Mouse (Mus musculus) stomach, postnatal 0 days (tissue): ENCODE measurements around the gene Trak1. TPM values are rescaled to one million over a fixed set of nuclear protein-coding genes. Genes with fewer than 3 reads are reported as not detected.

Experiments used
- ATAC-seq: fragments of 200-750 bp; cut with Nextera tagmentation; 2 replicates; pipeline ENCODE4 v1.8.0; 2017; ENCODE audit not compliant: low FRiP score, low TSS enrichment
- DNase-seq: peaks from one replicate; pipeline ENCODE4 v3.0.0-alpha.2; 2016; ENCODE audit warnings: low spot score
- H3K27ac ChIP-seq: fragments of 300-500 bp; sonication (generic); replicated peaks from 2 replicates; pipeline ENCODE4 v1.5.1; 2014; ENCODE audit warnings: mild to moderate bottlenecking, control low read depth
- H3K27me3 ChIP-seq: fragments of 300-500 bp; sonication (generic); 2 replicates; pipeline ENCODE4 v1.6.1; 2014; ENCODE audit warnings: low read length; ENCODE audit not compliant: control insufficient read depth, insufficient read depth
- H3K36me3 ChIP-seq: fragments of 300-500 bp; sonication (generic); 2 replicates; pipeline ENCODE4 v1.6.1; 2014; ENCODE audit warnings: low read length, mixed read lengths; ENCODE audit not compliant: control insufficient read depth, insufficient read depth
- H3K4me1 ChIP-seq: fragments of 300-500 bp; sonication (generic); replicated peaks from 2 replicates; pipeline ENCODE4 v1.6.1; 2014; ENCODE audit warnings: antibody characterized with exemption; ENCODE audit not compliant: control insufficient read depth, insufficient read depth
- H3K4me2 ChIP-seq: fragments of 300-500 bp; sonication (generic); replicated peaks from 2 replicates; pipeline ENCODE4 v1.6.1; 2014; ENCODE audit warnings: low read depth, mild to moderate bottlenecking, control low read depth, moderate library complexity
- H3K4me3 ChIP-seq: fragments of 300-500 bp; sonication (generic); 2 replicates; pipeline ENCODE4 v1.5.1; 2014; ENCODE audit warnings: low read depth, low read length, control low read depth
- H3K9ac ChIP-seq: fragments of 300-500 bp; sonication (generic); 2 replicates; pipeline ENCODE4 v1.6.1; 2014; ENCODE audit warnings: mild to moderate bottlenecking, low read length, control low read depth, mixed read lengths
- H3K9me3 ChIP-seq: fragments of 300-500 bp; sonication (generic); 2 replicates; pipeline ENCODE4 v1.6.1; 2016; ENCODE audit warnings: low read length; ENCODE audit not compliant: control insufficient read depth
- CTCF ChIP-seq: IDR thresholded peaks from 2 replicates; pipeline ENCODE4 v1.5.1; 2016; ENCODE audit warnings: antibody characterized with exemption, low read depth, mild to moderate bottlenecking, moderate library complexity
- EP300 ChIP-seq: optimal IDR thresholded peaks from 2 replicates; pipeline ENCODE3; 2016; ENCODE audit warnings: antibody characterized with exemption
- WGBS: fragments of 180-500 bp; shearing (Covaris S2); extraction: QIAGEN DNeasy Blood & Tissue Kit; methylation state at CpG from one replicate; pipeline ENCODE4 v1.1.7; 2014; 5-methylcytosine and 5-hydroxymethylcytosine counted together
- polyA plus RNA-seq: library from polyadenylated mRNA; unstranded; fragments of >200 nt; fragmentation: Nextera tagmentation; extraction: Ambion mirVana; gene quantifications from 2 replicates; pipeline ENCODE4 v1.2.1, GENCODE M21; 2015

The Trak1 gene
- polyA plus RNA-seq, 1 experiment from 2014 or later = 24.0 TPM

- 0 out of 2 replicates have a peak overlapping the region, but pooled peaks have one; percentile 18 for H3K9ac ChIP-seq
- no peaks in the 10 kb centered on the region for H3K27me3 ChIP-seq
- H3K27ac ChIP-seq = peak overlapping the region; percentile 61
- DNase-seq (no peak), ATAC-seq (no peak)
- no peak overlapping the region for H3K4me3 ChIP-seq
- H3K9me3 ChIP-seq = no peaks in the 10 kb centered on the region
- no peak overlapping the region for H3K4me2 ChIP-seq
- H3K36me3 ChIP-seq = no peaks in the 10 kb centered on the region
- peaks cover 5% of the 10 kb centered on the region; the same call in 1 of the 2 replicates for H3K4me1 ChIP-seq
- TF ChIP-seq CTCF (no peak), EP300 (no peak)
- WGBS = 73% methylated on average over 7 of the region's 7 CpGs
Observed at GRCm38 (mm10) chr9:121398761-121399160, 101.5 kb downstream of the Trak1 start.

- WGBS = 77% methylated on average over 8 of the region's 8 CpGs
- no peak for TF ChIP-seq EP300
- no peak for TF ChIP-seq CTCF
- Histone ChIP-seq H3K9ac (no peak overlapping the region), H3K4me2 (no peak overlapping the region), H3K27me3 (no peaks in the 10 kb centered on the region), H3K27ac (no peak overlapping the region), H3K36me3 (0 out of 2 replicates have a peak, but pooled peaks cover 2% of the 10 kb centered on the region), H3K4me1 (peaks cover 4% of the 10 kb centered on the region; the same call in 1 of the 2 replicates), H3K4me3 (no peak overlapping the region), H3K9me3 (no peaks in the 10 kb centered on the region)
- DNase-seq (no peak), ATAC-seq (no peak)
Observed at GRCm38 (mm10) chr9:121400608-121401007, 103.3 kb downstream of the Trak1 start.

- TF ChIP-seq CTCF (no peak), EP300 (no peak)
- peak overlapping the region; percentile 20; the same call in 1 of the 2 replicates for H3K4me3 ChIP-seq
- H3K36me3 ChIP-seq = 0 out of 2 replicates have a peak, but pooled peaks cover 2% of the 10 kb centered on the region
- H3K4me1 ChIP-seq = no peaks in the 10 kb centered on the region; the same call in 1 of the 2 replicates
- peak overlapping the region; percentile 41 for H3K4me2 ChIP-seq
- whole genome bisulfite sequencing = 29% methylated on average over 16 of the region's 16 CpGs
- H3K9ac ChIP-seq = peak overlapping the region; percentile 35; the same call in 1 of the 2 replicates
- no peaks in the 10 kb centered on the region for H3K9me3 ChIP-seq
- ATAC-seq = peak; percentile 85
- H3K27ac ChIP-seq = peak overlapping the region; percentile 49; the same call in 1 of the 2 replicates
- DNase-seq = peak; percentile 61
- no peaks in the 10 kb centered on the region for H3K27me3 ChIP-seq
Observed at GRCm38 (mm10) chr9:121403157-121403671, 105.9 kb downstream of the Trak1 start.

GRCm38 (mm10) chr9:121403699-121404098 lies 106.4 kb downstream of the Trak1 start:
- H3K4me3 ChIP-seq = peak overlapping the region; percentile 20; the same call in 1 of the 2 replicates

GRCm38 (mm10) chr9:121405088-121405681 lies 107.9 kb downstream of the Trak1 start:
- Histone ChIP-seq H3K9me3 (no peaks in the 10 kb centered on the region), H3K4me1 (no peaks in the 10 kb centered on the region; the same call in 1 of the 2 replicates), H3K4me3 (no peak overlapping the region), H3K27me3 (no peaks in the 10 kb centered on the region), H3K4me2 (no peak overlapping the region), H3K9ac (no peak overlapping the region), H3K27ac (no peak overlapping the region), H3K36me3 (0 out of 2 replicates have a peak, but pooled peaks cover 2% of the 10 kb centered on the region)
- ATAC-seq (no peak), DNase-seq (no peak)
- WGBS = 93% methylated on average over 8 of the region's 8 CpGs
- no peak for TF ChIP-seq EP300

More at GRCm38 (mm10) chr9:121403699-121404098, 106.4 kb downstream of the Trak1 start:
- DNase-seq (no peak), ATAC-seq (peak; percentile 32; the same call in 1 of the 2 replicates)
- 56% methylated on average over 11 of the region's 11 CpGs for WGBS
- Histone ChIP-seq H3K36me3 (0 out of 2 replicates have a peak, but pooled peaks cover 2% of the 10 kb centered on the region), H3K4me1 (no peaks in the 10 kb centered on the region; the same call in 1 of the 2 replicates), H3K27ac (peak overlapping the region; percentile 49; the same call in 1 of the 2 replicates), H3K27me3 (no peaks in the 10 kb centered on the region), H3K4me2 (peak overlapping the region; percentile 41), H3K9me3 (no peaks in the 10 kb centered on the region), H3K9ac (peak overlapping the region; percentile 35; the same call in 1 of the 2 replicates)
- TF ChIP-seq CTCF (no peak), EP300 (no peak)

- DNase-seq (no peak), ATAC-seq (no peak)
- H3K27ac ChIP-seq = no peak overlapping the region
- H3K4me3 ChIP-seq = no peak overlapping the region
- TF ChIP-seq EP300 (no peak), CTCF (no peak)
- H3K36me3 ChIP-seq = 0 out of 2 replicates have a peak, but pooled peaks cover 2% of the 10 kb centered on the region
- H3K9me3 ChIP-seq = no peaks in the 10 kb centered on the region
- 89% methylated on average over 4 of the region's 4 CpGs for WGBS
- H3K4me2 ChIP-seq = no peak overlapping the region
- no peaks in the 10 kb centered on the region; the same call in 1 of the 2 replicates for H3K4me1 ChIP-seq
- no peaks in the 10 kb centered on the region for H3K27me3 ChIP-seq
- no peak overlapping the region for H3K9ac ChIP-seq
Observed at GRCm38 (mm10) chr9:121405792-121406191, 108.5 kb downstream of the Trak1 start.
